Mouse (Mus musculus): ENCODE results near the gene Tldc2.

Gene Tldc2

GRCm38 (mm10) chr2:157125246-157125645 is 38.4 kb downstream of the Tldc2 start:
- CTCF ChIA-PET: interaction anchor here (0.7 kb wide), 1 partner anchor 17 kb away, joined by 3 read pairs; no protein-coding TSS in a partner anchor

DNA sequence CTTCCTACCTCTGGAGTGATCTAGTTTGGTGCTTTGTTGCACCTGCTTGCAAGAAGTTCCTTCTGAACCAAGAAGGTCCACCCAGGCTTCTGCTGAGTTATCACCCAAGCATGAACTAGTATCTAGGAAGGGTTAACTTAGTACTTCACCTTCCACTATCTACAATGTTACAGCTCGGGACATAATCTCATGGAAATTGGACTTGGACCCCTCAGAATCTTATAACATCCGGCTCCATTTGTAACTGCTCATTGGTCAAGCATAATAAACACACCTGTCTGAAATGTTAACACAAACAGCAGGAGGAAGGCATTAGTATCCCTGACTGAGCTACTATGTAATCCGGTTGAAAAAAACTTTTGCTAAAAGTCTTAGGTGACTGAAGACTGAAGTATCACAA is 40.5 kb downstream of the Tldc2 start:
- CTCF ChIA-PET: no interaction called here

DNA sequence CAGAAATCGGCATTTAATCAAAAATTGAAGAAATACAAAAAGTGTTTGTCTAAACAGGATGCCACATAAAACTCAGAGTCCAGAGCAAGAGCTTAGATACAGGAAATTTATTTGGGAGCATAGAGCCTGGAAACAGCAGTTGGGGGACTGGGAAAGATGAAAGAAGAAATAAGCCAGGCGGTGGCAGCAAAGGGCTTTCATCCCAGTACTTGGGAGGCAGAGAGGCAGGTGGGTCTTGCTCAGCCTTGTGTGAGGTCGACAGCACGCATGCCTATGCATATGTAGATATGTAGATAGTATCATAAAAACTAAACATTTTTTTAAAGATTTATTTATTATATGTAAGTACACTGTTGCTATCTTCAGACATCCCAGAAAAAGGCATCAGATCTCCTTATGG is 41.2 kb downstream of the Tldc2 start:
- CTCF ChIA-PET: no interaction called here

- CTCF ChIA-PET: interaction anchor here (0.8 kb wide), 2 partner anchors 12 to 45 kb away, joined by 3 to 4 read pairs; no protein-coding TSS in a partner anchor
Observed at GRCm38 (mm10) chr2:157129096-157129495, 42.2 kb downstream of the Tldc2 start.

GRCm38 (mm10) chr2:157129601-157130164 is 42.8 kb downstream of the Tldc2 start:
- CTCF ChIA-PET: interaction anchor here (0.8 kb wide), 2 partner anchors 13 to 45 kb away, joined by 3 to 4 read pairs; no protein-coding TSS in a partner anchor

DNA sequence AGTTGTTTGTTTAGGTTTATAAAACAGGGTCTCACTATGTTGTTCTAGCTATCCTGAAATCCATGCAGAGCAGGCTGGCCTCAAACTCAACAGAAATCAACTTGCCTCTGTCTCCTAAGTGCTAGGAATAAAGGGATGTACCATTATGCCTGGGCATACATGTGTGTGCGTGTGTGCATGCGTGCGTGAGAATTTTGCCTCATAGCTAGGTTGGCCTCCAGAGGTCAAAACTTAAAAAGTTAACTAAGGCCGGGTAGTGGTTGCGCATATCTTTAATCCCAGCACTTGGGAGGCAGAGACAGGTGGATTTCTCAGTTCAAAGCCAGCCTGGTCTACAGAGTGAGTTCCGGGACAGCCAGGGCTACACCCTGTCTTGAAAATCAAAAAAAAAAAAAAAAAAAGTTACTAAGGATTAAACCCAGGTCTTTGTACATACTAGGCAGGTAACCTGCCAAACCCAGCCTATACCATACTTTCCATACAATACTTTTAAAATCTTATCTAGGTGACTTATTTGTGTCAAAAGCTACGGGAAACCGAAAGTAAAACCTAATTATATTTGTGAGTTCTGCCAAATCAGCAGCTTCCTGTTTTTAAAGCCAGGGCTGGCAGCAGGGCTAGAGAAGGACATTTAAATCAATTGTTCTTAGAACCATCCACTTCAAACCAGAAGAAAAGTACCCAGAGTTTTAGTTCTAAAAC is 44.1 kb downstream of the Tldc2 start:
- CTCF ChIA-PET: interaction anchor here (0.5 kb wide), 1 partner anchor 28 kb away, joined by 6 read pairs; no protein-coding TSS in a partner anchor

DNA sequence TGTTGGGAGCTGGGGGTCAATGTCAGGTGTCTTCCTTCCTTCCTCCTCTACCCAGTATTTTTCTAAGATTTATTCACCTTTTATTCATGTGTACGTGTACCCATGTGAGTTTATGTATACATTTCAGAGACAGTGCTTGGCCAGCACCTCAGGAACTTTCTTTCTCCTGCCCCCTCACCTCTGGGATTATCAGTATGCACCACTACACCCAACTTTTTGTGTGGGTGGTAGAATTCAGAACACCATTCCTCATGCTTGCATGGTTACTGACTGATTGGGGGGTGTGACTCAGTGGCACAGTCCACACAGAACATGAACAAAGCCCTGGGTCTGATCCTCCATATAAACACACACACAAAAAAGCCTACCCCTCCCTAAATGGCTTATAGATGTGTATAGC is 45.2 kb downstream of the Tldc2 start:
- CTCF ChIA-PET: no interaction called here

DNA sequence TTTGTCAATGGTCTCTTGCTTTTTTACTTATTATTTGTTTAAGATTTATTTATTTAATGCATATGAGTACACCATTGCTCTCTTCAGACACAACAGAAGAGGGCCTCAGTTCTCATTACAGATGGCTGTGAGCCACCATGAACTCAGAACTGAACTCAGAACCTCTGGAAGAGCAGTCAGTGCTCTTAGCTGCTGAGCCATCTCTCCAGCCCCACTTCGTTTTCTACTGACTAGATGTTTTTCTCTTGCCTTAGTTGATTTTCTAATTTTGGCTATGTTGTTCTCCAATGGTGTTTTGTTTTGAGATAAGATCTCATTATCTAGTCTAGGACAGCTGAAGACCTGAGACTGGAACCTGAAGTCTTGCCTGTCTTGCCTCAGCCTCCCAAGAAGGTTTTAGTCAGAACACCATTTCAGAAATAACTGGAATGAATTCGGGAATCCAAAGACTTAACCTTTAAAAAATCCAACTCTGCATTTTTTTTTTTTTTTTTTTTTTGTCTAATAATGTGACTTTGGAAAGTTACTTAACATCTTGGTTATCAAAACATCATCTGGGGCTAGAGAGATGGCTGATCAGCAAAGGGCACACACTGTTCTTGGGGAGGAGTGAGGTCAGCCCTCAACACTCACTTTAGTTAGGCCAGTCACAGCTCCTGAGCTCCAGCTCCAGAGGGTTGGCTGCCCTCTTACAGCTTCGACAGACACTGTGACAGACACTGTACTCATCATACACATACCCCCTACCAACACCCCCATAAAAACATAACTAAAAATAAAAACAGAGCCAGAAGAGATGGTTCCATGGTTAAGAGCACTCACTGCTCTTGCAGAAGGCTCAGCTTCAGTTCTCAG is 46.1 kb downstream of the Tldc2 start:
- CTCF ChIA-PET: interaction anchor here (0.6 kb wide), 1 partner anchor 154 kb away, joined by 3 read pairs; no protein-coding TSS in a partner anchor

GRCm38 (mm10) chr2:157133769-157134478 is 47.1 kb downstream of the Tldc2 start:
- CTCF ChIA-PET: no interaction called here

DNA sequence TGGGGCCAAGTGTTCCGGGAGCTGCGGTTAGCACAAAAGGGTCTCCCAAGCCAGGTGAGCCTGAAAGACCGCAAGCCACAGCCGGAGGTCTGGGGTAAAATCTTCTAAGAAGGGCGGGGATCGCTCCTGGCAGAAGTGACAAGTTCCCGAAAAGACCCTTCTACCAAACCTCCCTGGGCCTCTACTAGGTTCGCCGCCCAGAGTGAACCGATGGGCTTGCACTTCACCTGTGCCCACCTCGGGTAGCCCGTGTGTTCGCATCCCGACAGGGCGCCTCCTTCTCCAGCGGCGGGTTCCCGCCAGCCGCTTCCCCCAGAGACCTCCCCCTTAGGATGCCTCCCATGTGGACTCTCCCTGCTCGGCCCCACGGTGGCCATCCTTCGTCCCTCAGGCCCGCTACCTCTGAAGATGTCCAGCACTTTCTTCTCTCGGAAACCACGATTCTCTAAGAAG is 47.6 kb downstream of the Tldc2 start:
- CTCF ChIA-PET: no interaction called here

- CTCF ChIA-PET: interaction anchor here (0.7 to 0.8 kb wide), 2 partner anchors 63 to 740 kb away, joined by 5 to 7 read pairs; no protein-coding TSS in a partner anchor
Observed at GRCm38 (mm10) chr2:157135014-157135413, 48.2 kb downstream of the Tldc2 start, which contains the start of gene Samhd1. Samhd1 (minus strand) TSS chr2:157135265.

DNA sequence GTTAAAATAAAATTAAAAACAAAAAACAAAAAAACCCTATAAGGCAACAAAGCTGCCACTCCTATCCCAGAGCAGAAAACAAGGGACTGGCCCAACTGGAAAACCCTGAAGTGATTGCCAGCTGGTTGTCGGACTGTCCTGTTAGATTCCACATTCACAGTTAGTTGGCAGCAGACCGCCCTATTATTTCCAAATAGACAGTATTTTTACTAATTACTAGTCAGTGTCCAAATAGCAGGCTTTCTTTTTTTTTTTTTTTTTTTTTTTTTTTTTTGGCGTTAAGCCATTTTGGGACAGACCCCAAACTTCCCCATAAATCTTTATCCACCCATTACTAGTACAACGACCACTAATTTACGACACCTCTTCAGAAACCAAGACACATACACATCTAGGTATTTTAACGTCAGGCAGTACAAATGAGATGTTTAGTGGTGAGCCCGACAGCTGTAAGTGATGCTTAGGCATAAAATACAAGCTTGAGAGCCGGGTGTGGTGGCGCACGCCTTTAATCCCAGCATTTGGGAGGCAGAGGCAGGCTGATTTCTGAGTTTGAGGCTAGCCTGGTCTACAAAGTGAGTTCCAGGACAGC is 48.8 kb downstream of the Tldc2 start:
- CTCF ChIA-PET: interaction anchor here (0.7 to 1.1 kb wide), 3 partner anchors 17 to 741 kb away, joined by 3 to 7 read pairs (median 5); no protein-coding TSS in a partner anchor

- CTCF ChIA-PET: interaction anchor here (1.1 kb wide), 1 partner anchor 17 kb away, joined by 3 read pairs; no protein-coding TSS in a partner anchor
Observed at GRCm38 (mm10) chr2:157136176-157136575, 49.3 kb downstream of the Tldc2 start.

DNA sequence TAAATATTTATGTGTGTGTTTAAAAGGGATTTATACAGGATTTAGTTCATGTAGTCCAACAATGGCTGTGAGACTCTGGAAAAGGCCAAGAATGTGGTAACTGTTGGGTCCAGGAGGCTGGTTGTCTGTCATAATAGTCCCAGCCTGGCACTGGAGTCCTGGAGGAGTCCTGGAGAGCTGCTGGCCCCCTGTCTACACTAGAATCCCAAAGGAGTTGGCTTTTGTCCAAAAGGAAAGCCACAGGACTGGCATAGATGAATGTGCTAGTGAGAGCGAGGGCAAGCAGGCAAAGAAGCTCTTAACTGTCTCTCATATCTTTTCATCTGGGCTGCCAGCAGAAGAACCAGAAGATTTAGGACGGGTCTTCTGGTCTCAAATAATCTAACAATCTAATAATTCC is 49.8 kb downstream of the Tldc2 start:
- CTCF ChIA-PET: interaction anchor here (1.1 kb wide), 1 partner anchor 18 kb away, joined by 3 read pairs; no protein-coding TSS in a partner anchor

DNA sequence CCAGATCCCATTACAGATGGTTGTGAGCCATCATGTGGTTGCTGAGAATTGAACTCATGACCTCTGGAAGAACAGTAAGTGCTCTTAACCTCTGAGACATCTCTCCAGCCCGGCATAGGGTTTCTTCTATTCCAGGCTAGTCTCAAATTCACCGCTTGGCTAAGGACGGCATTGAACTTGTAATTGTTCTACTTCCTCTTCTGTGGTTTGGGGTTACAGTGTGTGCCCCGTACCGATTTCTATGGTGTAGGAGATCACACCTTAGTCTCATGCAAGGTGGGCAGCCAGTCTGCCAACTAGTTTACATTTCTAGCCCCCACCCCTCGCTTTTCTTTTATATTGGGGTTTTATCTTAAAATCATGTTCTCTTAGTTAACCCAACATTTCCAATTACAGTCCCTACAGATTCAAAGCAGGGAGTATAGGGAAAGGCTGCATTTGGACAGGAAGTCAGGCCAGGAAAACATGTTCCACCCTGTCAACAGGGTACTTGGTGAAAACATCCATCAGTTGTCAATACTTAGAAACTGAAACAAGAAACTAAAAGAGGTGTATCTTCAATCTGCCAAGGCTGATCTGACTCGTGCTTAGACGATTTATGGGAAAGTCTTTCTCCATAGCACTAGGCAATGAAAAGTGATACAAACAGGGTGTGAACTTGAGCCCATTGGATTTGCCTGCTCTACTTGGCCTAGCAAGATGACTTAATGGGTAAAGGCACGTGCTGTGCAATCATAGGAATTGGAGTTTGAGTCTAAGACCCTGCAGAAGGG is 51.3 kb downstream of the Tldc2 start:
- CTCF ChIA-PET: interaction anchor here (0.6 kb wide), 1 partner anchor 68 kb away, joined by 3 read pairs; no protein-coding TSS in a partner anchor

- CTCF ChIA-PET: interaction anchor here (0.6 kb wide), 1 partner anchor 67 kb away, joined by 3 read pairs; no protein-coding TSS in a partner anchor
Observed at GRCm38 (mm10) chr2:157138808-157139207, 52.0 kb downstream of the Tldc2 start.

DNA sequence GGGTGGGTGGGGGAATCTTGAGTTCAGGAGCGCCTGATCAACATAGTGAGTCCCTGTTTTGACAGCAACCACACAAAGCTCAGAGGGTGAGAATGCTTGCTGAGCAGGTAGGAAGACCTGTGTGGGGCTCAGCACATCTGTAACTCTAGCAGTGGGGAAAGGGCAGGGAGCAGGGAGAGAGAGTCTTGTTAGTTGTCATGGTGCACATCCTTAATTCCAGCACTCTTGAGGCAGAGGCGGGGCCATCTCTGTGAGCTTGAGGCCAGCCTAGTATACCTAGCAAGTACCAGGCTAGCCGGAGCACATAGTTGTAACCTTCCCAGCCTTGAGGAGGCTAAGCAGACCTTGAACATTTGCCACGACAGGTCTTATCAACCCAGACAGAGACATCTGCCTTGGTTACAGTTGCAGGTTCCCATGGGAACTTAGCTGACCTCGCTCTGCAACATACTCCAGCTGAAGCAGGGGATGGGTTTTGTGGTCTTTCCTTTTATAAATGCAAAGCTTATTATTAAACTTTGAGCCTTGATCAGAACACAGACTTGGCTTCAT is 52.5 kb downstream of the Tldc2 start:
- CTCF ChIA-PET: interaction anchor here (0.6 kb wide), 1 partner anchor 66 kb away, joined by 3 read pairs; no protein-coding TSS in a partner anchor

GRCm38 (mm10) chr2:157141962-157142361 is 55.1 kb downstream of the Tldc2 start:
- CTCF ChIA-PET: interaction anchor here (1.3 kb wide), 1 partner anchor 18 kb away, joined by 3 read pairs; no protein-coding TSS in a partner anchor

DNA sequence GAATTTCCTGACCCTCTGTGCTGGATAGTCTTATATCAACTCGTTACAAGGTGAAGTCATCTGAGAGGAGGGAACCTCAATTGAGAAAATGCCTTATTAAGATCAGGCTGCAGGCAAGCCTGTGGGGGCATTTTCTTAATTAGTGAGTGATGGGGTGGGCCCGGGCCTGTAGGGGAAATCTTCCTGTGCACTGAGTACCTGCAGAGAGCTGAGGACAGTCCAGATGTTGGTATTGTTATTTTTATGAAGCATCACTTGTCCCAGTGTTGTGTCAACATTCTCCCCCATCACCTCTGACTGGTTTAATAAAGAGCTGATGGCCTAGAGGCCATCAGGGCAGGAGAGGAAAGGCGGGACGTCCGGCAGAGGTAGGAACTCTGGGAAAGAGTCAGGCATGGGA is 57.3 kb downstream of the Tldc2 start:
- CTCF ChIA-PET: no interaction called here

Data from spleen, embryonic (tissue).